Mouse (Mus musculus): ENCODE results near the gene Hesx1. TPM values are rescaled to one million over a fixed set of nuclear protein-coding genes. Genes with fewer than 3 reads are reported as not detected.

Hesx1 gene
- total RNA-seq, 2 experiments from 2014 or later = 0.11 to 1.6 TPM

Other genes with a start within 250 kb of the Hesx1 start
- not detected in 2 replicates for gene Asb14, start 99.9 kb upstream of the Hesx1 start, total RNA-seq (2015)
- gene Asb14, start 99.9 kb upstream of the Hesx1 start, total RNA-seq (2017) = not detected in 2 replicates
- 19.9 and 23.8 TPM in 2 replicates for gene Appl1, start 23.2 kb upstream of the Hesx1 start, total RNA-seq (2015)
- gene Appl1, start 23.2 kb upstream of the Hesx1 start, total RNA-seq (2017) = 30.8 and 38.9 TPM in 2 replicates
- not detected in 2 replicates for gene Il17rd, start 44.5 kb downstream of the Hesx1 start, total RNA-seq (2015)
- gene Il17rd, start 44.5 kb downstream of the Hesx1 start, total RNA-seq (2017) = 0.11 TPM in 1 of 2 replicates, not detected in the other
- 40.5 and 46.9 TPM in 2 replicates for gene Arhgef3, start 120.5 kb downstream of the Hesx1 start, total RNA-seq (2015)
- gene Arhgef3, start 120.5 kb downstream of the Hesx1 start, total RNA-seq (2017) = 58.8 and 60.6 TPM in 2 replicates

Data from megakaryocyte, adult 5-6 weeks (primary cell).